Mouse (Mus musculus) G1E (cell line): Measurements from ENCODE around the gene Gsta1.

Source experiments
- CTCF ChIP-seq: IDR thresholded peaks from 2 replicates; pipeline ENCODE4 v1.5.1; 2012; ENCODE audit warnings: low read depth, low read length, inconsistent platforms, mixed read lengths
- GATA1 ChIP-seq: IDR thresholded peaks from 2 replicates; pipeline ENCODE4 v1.6.1; 2012; ENCODE audit warnings: borderline replicate concordance, low read length, inconsistent platforms, mixed read lengths
- POLR2AphosphoS5 ChIP-seq: IDR thresholded peaks from 2 replicates; pipeline ENCODE4 v1.6.1; 2012; ENCODE audit warnings: low read depth, low read length, inconsistent platforms; ENCODE audit not compliant: insufficient replicate concordance

GRCm38 (mm10) chr9:78210821-78211220 lies 19.6 kb upstream of the Gsta1 start:
- TF ChIP-seq CTCF (no peak), POLR2AphosphoS5 (no peak), GATA1 (no peak)
